Mouse (Mus musculus): ENCODE data around the gene Slc9a1. TPM values are rescaled to one million over a fixed set of nuclear protein-coding genes. Genes with fewer than 3 reads are reported as not detected.

Gene Slc9a1
- total RNA-seq, 4 experiments from 2014 or later: 52.8 to 59.1 (median 55.7) TPM

DNA sequence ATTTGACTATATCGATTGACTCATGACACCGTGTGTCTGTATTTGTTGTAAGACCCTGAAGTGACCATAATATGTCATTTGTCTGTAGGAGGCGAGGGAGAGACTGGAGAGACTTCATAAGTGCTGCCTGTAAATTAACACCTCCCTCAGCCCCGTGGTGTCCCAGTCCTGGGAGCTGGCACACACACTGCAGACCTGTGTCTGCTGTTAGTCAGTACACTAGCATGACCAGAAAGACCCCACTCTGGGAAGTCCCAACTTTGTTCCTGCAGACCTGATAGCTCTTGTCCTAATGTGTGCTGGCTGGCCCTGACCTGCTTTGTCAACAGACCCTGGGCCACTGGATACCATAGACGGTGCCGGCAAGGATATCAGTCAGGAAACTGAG, 2.8 kb downstream of the Slc9a1 start:
- DNase-seq (ENCODE audit: low spot score in 2 of 2): no peak

DNA sequence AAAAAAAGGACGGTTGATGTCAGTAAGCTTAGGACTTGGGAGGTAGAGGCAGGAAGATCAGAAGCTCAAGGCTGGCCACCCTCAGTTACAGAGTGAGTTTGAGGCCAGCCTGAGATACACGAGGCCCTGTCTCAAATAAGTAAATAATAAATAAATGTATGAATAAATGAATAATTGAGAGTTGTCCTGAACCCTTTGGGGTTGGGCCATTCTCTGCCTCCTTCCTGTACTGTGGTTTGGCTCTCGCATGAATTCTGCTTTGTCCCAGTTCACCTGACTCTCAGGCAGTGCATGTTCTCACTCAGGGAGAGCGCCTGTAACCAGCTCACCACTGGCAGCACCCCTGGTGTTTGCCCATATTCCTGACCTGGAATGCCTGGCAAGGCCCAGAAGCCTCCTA, 4.5 kb downstream of the Slc9a1 start:
- DNase-seq (ENCODE audit: low spot score in 2 of 2): no peak

DNA sequence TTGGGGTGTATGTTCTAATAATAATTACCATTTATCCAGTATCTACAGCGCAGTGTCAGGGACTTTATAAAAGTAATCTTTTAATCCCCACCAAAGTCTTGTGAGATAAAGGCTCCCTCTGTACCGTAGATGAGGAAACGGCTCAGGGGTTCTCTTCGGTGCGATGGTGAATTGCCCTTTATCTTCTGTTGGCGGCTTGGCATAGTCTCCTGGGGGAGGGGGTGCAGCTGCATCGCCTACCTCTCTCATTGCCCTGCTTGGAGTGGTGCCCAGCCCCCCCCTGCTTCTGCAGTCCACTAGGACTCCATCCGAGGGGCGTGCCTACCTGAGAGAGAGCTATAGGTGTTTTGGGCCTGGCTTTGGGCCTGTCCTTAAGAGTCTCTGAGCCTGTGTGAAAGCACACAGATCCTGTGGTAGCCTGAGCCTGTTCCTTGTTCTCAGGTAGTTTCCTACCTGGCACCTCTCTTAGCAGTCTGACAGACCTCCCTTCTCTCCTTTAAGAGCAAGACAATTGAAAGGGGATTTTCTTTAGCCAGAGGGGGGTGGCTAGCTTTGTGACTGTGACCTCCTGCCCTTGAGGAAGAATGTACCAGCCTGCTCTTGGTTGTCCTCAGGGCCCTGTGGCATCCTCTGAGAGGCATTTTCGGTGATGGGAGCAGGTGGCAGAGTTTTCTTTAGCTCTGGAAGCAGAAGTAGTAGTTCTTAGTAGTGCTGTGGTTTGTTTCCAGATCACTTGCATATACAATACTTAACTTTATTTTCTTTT, 6.5 kb downstream of the Slc9a1 start:
- no peak for DNase-seq (ENCODE audit: low spot score in 2 of 2)

DNA sequence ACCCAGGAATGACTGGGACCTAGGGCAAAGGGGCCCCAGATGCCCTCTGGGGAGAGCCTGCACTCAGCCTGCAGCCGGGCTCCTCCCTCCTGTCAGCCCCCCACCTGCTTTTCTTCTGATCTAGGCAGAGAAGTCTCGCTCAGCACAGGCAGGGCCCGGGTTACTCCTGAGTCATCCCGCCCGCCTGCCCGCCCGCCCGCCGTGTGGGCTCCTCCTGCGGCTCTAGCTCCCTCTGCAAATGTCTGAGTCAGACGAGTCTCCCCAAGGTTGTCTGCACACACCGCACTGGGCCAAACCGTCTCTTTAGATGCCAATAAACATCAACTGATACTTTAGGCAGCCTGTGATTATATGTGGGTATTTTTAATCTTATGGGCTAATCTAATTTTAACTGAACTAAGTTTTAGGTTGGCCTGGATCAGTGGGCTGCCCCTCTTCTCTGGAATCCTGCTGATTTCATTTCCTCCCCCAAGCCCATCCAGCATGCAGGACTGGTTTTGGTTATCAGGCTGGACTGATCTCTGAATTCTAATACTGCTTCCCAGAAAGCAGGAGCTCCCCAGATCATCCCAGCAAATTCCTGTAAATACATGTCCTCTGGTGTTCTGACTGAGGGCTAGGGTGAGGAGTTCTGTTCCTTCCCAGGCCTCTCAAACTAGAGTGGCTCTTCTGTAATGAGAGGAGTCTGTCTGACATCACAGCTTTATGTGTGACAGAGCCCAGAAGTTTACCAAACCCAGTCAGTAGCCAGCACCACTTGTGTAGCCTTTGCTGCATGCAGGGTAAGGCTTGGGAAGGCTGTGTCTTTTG, 8.9 kb downstream of the Slc9a1 start:
- peak in 1 of 2 experiments; percentile 60 for DNase-seq (ENCODE audit: low spot score in 2 of 2)

DNA sequence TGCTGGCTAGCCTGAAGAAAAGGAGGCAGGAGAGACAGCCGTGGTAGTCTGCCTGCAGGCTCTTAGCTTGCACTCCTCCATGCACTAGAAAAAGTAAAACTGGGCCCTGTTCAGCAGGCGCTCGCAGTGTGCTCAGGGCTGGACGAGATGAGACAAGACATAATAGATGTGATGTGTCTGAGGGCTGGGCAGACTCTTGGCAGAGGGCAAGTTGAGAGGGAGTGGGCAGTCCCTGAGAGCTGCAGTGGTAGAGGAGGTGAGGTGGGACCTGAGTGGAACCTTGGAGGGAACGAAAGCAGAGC, 9.5 kb downstream of the Slc9a1 start:
- no peak for DNase-seq (ENCODE audit: low spot score in 2 of 2)

DNA sequence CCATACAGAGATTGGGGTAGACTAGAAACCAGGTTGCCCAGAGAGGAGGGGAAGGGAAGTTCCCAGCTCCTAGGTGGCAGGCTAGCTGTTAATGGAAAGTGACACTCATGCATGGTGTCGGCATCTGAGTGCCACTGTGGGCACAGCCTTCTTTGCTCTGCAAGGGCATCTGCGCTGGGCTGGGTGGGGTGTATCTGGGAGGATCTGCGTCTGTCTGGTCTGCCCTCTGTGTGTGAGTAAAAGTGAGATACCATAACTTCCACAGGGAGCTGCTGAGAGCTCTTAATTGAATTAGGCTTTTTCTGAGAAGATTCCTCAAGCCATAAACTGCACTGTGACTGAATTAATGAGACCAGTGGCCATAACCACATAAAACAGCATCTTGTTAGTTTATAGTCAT, 10.4 kb downstream of the Slc9a1 start:
- DNase-seq (ENCODE audit: low spot score in 2 of 2): no peak

DNA sequence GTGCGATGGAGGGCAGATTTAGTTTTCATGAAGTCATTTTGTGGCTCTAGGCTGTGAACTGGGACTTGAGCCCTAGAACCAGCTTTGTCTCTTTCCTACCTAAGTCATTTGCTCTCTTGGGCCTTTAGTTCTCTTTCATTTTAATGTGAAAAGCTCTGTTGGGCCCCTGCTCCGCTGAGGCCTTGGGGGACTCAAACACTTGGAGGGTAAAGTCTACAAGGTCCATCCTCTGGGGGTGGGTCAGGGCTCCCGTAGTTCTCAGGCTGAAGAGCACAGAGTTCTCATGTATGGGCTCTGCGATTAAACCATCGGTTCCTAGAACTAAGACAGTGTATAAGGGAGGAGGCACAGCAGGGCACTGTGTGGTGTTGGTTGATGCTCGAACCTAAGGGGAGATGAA, 11.0 kb downstream of the Slc9a1 start:
- no peak for DNase-seq (ENCODE audit: low spot score in 2 of 2)

DNA sequence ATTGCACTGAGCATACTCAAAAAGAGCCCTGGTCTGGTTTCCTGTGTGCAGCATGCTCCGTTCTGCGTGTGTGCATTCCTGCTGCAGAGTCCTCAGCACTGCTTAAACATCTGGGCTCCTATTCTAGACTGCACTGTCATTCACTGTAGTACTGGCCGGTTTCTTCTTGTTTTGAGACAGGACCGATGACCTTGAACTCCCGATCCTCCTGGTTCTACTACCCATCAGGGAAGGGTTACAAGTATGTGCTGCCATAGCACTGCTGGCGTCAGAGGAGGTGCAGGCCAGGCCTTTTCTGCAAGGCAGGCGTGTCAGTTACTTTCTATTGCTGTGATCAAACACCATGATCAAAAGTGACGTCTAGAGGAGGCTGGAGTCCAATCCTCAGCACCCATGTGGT, 11.6 kb downstream of the Slc9a1 start:
- DNase-seq (ENCODE audit: low spot score in 2 of 2): no peak

DNA sequence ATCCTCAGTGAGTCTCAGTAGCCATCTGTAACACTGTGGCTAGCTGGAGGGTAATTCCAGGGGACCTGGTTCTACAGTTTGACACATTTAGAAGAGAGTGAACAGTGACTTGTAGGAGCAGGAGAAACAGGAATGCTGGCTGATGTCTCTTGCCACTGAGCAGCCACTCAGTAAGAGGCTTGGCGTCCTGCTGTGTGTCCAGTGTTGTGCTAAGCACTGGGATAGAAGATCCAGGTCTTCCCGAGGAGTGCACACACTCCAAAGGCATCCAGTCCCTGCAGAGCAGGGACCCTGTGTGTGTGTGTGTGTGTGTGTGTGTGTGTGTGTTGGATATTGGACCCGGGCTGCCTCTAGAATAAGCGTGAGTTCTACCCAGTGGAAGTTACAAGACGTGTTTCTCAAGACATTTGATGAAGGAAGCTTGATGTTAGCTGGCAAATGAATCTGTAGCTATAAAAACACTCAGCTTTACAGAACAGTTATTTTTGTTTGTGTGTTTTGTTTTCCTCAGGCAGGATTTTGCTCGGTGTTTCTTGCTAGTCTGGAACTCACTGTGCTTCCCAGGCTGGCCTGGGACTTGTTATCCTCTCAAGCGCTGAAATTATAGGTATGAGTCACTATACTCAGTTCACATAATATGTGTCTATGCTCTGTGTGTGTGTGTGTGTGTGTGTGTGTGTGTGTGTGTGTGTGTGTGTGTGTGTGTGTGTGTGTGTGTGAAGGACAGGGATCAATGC, 16.7 kb downstream of the Slc9a1 start:
- no peak for DNase-seq (ENCODE audit: low spot score in 2 of 2)

DNA sequence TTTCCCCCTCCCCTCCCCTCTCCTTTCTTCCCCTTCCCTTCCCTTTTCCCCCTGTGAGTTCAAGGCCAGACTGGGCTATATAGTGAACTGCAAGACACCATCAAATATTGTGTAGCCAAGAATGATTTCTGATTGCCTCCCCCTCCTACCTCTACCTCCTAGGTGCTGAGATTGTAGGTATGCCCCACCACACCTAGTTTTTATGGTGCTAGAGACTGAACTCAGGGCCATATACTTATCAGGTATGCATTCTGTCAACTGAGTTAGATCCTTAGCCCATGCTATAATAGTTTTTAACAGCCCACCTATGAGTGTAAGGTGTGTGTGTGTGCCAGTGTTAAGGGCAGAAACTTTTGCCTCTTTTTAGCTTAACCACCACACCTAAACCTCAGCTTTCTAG, 17.5 kb downstream of the Slc9a1 start:
- DNase-seq (ENCODE audit: low spot score in 2 of 2): no peak

DNA sequence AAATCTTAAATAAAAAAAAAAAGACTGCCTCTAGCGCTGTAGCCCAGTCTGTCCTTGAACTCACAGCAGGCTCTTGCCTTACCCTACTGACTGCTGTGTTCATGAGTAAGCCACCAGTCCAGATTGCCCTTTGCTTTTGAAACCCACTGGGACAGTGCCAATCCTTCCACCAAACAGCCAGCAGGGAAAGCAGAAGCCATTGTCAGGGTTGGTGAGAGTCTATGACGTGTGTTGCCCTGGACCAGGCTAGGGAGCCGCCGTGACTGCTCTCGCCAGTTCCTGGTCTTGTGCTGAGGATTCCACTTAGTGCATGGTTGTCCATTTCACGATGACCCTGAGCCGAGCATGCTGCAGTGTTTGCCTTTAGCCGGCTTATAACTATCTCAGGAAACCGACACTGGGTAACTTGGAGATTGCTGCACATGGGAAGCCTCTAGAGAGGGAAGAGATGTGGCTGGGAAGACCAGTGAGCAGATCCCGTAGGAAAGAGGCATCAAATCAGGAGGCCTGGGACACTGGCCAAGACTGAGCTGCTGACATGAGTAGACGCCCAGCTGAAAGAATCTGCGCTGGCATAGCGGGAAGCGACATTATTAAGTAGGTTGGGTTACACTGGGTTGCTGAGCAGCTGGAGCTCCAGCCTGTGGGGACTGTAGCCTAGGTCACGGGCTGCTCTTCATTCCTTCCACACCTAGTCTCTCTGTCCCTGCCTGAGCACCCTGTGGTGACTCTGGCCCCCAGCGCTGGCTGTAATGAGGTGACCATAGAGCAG, 19.5 kb downstream of the Slc9a1 start:
- no peak for DNase-seq (ENCODE audit: low spot score in 2 of 2)

DNA sequence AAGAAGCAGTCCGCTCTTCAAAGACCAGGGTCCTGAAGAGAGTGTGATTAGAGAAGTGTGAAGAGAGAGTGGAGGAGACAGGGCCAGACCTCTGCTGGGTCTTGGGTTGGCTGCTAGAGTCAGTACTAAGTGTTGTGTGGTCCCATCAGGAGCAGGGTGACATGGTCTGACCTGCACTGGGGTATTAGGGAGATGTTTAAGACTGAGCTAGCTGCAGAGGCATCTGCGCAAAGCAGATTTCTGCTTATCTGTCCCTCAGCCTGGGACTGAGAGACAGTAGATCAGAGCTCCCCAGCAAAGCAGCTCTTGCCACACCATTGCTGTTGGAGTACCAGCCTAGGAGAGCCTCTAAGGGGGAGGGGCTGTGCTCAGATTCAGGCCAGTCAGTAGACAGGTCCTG, 20.5 kb downstream of the Slc9a1 start:
- DNase-seq (ENCODE audit: low spot score in 2 of 2): no peak

DNA sequence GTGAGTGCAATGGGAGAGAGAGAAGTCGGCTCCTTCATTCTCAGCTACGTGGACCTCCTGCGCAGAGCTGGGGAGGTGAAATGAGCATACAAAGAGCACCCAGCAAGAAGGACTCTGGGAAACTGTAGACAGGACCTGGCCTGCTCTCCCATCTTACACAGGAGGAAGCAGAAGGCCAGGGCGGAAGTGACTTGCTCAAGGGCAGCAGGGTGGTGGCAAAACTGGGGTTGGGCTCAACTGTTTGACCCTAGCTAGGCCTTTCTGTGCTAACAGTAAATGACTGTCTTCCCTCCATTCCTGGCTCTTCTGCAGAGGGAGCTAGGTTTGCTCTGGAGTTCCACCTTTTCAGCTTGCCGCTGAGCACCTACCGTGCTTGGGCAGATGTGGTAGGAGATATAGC, 21.1 kb downstream of the Slc9a1 start:
- DNase-seq (ENCODE audit: low spot score in 2 of 2): no peak

DNA sequence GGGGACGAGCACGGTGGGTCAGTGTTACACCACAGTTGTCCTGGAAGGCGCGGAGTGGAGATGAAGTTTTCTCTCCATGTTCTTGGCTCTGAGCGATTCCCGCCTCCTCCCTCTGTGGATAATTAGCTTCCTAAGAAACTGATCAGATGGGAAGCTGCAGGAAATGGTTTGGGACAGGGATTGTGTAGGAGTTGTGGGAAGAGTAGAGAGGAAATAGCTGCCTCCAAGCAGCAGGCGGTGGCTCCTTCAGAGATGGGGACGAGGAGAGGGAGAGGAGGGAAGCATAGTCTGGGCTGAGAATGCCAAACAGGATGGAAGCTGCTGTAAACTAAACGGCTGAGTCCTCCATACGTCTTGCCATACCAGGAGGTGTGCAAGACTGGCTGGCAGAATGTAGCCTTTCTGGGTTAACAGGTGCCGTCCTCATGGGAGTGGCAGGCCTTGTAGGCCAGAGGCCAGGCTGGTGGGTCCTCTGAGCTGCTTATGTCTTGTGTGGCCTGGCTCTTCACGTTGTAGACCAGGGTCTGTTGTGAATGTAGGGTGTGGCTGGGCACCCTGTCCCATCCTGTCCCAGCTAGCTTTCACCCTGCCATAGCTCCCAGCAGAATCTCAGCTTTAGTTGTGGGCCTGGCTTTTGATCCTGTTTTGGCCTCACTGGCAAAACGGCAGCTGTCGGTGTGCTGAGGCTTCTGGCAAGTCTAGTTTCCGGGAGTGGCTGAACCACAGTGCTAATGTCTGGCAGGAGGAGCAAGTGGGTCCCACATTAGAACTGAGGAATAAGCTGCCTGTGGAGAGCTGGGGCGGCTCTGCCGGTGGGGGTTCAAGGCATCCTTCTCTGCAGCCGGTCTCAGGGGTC, 21.9 kb downstream of the Slc9a1 start:
- DNase-seq (ENCODE audit: low spot score in 2 of 2): peak in 1 of 2 experiments; percentile 61

DNA sequence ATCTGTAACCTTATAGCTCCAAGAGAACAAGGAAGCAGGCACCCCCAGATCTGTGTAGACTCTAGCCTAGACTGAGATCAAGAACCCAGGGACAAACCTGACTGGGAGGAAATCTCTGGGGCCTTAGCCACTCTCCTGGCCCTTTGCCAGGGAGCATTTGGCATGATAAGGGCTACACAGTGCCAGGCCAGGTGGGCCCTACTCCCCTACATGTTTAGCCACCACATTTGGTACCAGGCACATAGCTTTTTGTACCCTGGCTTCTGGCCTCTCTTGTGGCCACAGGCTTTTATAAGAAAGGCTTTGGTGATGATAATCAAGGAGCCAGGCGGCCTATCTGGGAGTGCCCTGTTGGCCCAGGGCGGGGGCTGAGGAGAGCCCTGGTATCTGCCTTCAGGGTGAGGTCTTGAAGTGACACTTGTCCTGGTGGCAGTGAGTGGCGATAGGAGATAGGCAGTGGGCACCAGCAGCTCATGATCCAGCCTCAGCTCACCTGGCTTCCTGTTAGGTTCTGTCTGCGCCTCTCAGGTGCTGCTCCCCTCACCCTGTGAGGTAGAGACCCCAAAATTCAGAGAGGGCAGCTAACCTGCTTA, 25.6 kb downstream of the Slc9a1 start:
- no peak for DNase-seq (ENCODE audit: low spot score in 2 of 2)

DNA sequence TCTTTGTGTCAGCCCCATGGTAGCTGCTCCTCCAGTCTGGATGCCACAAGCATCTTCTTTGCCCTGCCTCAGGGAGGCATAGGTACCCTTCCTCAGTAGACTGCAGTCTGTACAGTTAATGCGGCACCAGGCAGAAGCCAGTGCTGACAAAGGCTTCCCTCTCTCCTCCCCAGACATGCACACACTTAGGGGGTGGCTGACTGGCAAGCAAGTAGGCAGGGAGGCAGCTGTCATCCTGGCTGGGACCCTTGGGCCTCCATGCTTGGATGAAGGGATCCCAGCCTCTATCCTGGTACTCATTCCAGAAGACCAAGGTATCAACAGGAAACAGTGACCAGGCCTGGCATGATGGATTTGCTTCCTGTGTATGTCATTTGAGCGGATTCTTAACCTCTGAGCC, 26.6 kb downstream of the Slc9a1 start:
- no peak for DNase-seq (ENCODE audit: low spot score in 2 of 2)

DNA sequence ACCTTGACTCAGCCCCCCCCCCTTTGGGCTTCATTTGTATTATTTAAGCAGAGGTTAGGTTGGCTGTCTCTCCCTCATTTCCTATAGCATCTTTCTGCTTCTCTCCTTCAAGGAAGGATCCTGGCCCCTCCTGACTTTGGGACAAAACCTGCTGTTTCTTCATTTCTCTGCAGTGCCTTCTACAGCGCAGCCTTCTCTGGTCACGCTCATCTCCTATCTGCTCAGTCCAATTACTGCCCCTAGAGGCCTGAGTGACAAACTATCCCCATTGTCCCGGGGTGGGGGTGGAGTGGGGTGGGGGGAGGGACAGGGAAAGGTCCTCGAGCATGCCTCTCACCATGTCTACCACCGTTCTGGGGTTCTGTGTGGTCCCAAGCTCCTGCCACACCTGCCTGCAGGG, 27.8 kb downstream of the Slc9a1 start:
- no peak for DNase-seq (ENCODE audit: low spot score in 2 of 2)

DNA sequence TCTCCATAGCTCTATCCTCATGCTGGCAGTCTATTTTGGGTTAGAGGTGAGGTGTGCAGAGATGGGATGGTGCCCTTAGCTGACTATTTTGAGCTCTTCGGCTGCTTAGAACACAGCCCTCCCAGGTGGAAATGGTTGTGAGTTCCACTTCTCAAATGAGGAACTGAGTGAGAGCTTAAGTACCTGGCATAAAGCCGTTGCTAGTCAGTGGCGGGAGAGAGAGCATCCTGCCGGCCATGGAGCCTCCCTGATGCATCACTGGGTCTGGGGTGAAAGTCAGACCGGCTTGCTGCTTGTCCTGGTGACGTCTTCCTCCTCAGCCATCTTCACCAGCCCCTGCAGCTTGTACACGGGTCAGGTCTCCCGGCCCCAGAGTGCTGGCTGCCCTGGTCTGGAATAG, 28.5 kb downstream of the Slc9a1 start:
- no peak for DNase-seq (ENCODE audit: low spot score in 2 of 2)

DNA sequence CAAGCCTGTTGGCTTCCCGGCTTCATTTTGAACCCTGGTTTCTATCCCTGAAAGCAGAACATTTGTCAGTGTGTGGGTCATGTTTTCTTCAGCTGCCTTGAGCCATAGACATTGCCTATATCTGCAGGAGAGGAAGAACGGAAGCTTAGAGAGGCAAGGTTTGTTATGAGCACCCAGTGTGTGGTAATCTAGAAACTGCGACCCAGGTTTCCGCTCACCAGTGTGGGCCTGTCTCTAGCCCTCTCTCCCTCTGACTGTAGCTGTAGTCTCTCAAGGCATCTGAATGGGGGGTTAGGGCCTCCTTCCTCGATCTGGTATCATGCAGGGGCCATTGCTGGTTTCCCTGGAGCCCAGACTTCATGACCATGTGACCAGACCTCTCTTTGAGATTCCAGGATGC, 29.1 kb downstream of the Slc9a1 start:
- no peak for DNase-seq (ENCODE audit: low spot score in 2 of 2)

DNA sequence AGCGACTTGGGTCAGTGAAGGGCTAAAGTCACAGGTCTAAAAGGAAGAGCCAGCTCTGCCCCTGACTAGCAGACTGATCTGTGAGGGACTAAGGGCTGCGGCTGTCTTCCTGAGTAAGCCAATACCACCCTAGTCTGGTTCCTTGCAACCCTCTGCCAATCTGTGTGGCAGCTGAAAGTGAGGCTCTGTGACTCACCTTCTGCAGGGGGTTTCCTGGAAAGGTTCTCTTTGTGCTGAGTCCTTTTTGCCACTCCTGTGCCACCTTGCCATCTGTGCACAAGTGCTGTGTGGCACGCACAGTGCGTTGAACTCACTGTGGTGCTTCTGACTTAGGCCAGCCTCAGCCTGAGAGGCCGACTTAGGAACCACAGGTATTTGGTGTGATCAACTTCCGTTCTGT, 30.0 kb downstream of the Slc9a1 start:
- no peak for DNase-seq (ENCODE audit: low spot score in 2 of 2)

Measured in left cerebral cortex, adult 8-10 months (tissue).